Mouse (Mus musculus) T-helper 17 cell (primary cell): Measurements from ENCODE around the gene Fabp6.

Experiments used
- in situ Hi-C, 2 experiments: fragments of 300-600 bp; cut with MboI, MseI; formaldehyde crosslinking; loops; 1 replicate in 1 of 2; 2 replicates in 1 of 2; pipeline ENCODE4 v1.15.1; 2025; ENCODE audit warnings: high pct_unique_total_duplicates in 2 of 2

The Fabp6 gene

GRCm38 (mm10) chr11:43604207-43604606 is 2.9 kb upstream of the Fabp6 start:
- in situ Hi-C loops: no loop called here

- in situ Hi-C loops: loop anchor here (5.0 kb wide), 1 partner anchor 97 kb away; no protein-coding TSS in a partner anchor
Observed at GRCm38 (mm10) chr11:43589530-43590072, 11.7 kb downstream of the Fabp6 start.

DNA sequence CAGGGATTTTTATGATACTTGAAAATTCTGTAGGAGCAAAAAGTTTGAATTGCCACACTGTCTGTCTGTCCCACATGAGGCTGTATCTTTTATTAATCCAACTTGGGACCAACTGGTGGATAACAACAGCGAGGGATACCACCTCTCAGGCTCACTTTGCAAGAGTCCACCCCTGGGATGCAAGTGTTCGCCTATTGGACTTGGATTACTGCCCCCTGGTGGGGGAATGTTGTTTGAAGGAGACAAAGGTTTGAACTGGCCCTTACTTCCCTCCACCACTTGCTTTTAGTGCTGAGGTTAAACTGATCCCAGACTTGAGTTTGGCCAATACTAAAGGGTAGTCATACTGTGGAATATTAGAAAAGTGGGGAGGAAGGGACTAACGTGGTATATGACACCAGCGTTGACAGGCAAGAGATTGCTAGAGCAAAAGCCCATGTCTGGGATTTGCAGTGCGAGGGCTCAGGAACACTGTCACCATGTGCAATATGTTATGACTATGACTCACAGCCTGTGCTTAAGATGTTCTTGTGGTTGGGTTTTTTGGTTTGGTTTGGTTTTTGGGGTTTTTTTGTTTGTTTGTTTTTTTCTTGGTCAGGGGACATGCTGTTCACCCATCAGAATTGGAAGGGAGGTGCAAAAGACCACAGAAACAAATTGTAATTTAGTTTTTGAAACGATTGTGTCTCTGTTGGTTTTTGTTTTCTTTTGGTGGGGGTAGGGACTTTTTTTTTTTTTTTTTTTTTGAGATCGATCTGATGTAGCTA is 14.8 kb downstream of the Fabp6 start, which contains the start of gene 4933415A04Rik:
Gene 4933415A04Rik (plus strand): TSS at position 717 of the 767 bp plus-strand sequence.
- in situ Hi-C loops: loop anchor here (5.0 kb wide), 1 partner anchor 94 kb away; no protein-coding TSS in a partner anchor

DNA sequence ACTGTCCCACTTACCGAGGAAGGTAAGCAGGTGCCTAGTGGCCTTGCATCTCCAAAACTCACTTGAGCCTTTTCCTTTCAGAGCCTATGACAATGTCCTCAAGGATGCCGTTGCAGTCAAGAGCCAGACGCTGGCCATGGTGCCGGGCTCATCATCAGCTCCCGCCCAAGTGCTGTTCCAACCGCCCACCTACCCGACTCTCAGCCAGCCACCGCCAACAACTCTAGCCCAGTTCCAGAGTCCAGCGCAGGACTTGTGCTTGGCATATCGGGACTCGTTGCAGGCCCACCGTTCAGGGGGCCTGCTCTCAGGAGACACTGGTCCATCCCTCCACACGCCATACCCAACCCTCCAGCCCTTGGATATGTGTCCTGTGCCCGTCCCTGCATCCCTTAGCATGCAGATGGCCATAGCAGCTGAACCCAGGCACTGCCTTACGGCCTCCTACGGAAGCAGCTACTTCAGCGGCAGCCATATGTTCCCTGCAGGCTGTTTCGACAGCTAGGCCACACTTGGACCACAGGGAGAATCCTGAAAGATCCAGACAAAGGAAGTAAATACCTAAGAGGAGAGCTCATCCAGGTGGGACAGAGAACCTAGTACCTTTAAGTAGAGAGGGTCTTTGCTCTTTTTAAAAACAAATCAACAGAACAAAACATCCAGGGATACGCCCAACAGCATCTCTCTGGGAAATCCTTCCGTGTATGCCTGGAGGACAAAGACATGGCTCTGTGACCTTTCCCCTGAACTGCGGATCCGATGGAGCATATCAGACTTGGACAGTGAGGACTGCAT is 15.9 kb downstream of the Fabp6 start:
- in situ Hi-C loops: loop anchor here (5.0 kb wide), 1 partner anchor 93 kb away; no protein-coding TSS in a partner anchor

- in situ Hi-C loops: no loop called here
Observed at GRCm38 (mm10) chr11:43577713-43578478, 23.4 kb downstream of the Fabp6 start.

DNA sequence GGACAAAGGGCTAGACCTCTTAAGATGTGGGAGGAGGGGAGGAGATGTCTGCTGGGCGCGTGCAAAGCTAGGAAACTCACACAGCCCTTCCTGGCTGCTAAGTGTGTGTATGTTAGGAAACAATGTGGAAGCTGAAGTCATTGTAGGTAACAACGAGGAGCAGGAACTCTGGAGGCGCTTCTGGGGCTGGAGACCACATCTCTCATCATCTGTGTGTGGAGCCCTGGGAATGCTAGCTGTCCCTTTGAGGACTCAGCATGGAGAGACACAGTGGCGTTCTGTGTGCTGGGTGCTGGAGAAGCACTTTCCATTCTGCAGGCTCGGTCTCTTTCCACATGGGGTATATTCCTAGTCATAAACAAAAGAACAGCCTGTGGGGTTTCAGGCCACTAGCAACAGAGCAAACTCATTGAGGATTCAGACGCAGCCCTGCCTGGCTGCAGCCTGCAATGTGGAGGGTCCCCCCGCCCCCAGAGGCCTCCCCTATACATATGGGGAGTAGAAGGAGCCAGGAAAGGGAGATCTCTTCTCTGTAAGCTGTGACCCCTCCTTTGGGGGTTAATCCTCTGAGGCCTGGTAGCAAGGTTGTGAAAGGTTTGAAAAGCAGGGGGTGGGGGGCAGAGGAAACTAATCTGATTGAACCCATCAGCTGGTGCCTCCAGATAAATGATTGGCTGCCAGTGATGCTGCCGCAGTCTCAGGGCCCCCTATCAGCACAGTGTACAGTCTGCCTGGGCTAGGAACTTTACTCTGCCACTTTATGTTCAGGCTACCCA is 25.8 kb downstream of the Fabp6 start:
- in situ Hi-C loops: no loop called here

- in situ Hi-C loops: no loop called here
Observed at GRCm38 (mm10) chr11:43575061-43575375, 26.3 kb downstream of the Fabp6 start.

- in situ Hi-C loops: no loop called here
Observed at GRCm38 (mm10) chr11:43569595-43569994, 31.7 kb downstream of the Fabp6 start.

DNA sequence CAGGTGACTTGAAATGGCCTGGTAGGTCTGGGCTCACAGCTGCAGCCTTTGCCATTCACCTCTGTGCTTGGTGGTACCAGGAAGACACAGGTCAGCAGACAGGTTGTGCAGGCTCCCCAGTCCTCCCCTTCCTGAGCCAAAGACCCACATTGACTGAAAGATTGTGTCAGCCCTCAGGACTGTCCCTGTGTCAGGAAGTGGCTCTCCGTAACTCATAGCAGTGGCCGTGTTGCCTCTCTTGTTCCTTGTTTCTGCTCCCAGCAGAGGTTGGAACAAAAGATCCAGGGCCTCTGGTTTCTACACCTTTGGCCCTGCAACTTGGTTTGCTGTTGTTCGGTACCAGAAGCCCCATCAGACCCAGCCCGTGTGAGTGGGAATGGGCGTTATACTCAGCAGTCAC is 32.2 kb downstream of the Fabp6 start:
- in situ Hi-C loops: no loop called here

- in situ Hi-C loops: no loop called here
Observed at GRCm38 (mm10) chr11:43568263-43568662, 33.1 kb downstream of the Fabp6 start.

- in situ Hi-C loops: no loop called here
Observed at GRCm38 (mm10) chr11:43566696-43567095, 34.6 kb downstream of the Fabp6 start.

DNA sequence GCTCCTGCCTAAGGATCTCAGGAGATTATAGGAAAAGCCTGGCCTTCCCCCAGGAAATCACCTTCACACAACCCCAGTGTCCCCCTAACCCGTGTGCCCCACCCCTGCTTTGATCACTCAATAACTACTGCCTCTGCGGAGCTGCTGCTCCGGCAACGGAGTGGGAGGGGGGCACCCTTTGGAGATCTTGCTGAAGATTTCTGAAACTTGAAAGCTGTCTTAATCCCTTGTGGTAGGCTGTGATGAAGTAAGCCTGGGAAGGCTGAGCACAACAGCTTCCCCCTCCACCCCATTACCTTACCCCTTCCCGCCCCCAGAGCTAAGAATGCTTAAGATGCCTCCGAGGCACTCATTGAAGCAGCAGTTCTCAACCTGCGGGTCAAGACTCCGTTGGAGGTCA is 35.5 kb downstream of the Fabp6 start:
- in situ Hi-C loops: no loop called here

DNA sequence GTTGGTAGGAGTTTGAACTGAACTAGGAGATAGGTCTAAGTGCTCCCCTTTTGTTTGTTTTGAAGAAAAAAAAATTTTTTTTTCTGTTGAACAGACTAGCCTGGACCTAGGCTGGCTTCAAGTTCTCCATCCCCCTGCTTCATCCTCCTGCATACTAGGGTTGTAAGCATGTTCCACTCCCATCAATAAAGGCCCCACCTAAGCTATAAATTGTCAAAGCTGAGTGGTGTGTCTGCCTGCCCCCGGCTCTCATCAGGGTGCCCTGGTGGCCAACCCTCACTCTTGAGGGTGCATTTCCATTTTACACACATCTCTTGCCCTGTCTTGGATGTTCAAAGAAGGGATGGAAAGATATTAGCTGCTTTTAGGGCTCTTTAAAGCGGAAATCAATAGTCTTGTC is 35.9 kb downstream of the Fabp6 start:
- in situ Hi-C loops: no loop called here

GRCm38 (mm10) chr11:43563654-43564244 is 37.6 kb downstream of the Fabp6 start:
- in situ Hi-C loops: no loop called here

DNA sequence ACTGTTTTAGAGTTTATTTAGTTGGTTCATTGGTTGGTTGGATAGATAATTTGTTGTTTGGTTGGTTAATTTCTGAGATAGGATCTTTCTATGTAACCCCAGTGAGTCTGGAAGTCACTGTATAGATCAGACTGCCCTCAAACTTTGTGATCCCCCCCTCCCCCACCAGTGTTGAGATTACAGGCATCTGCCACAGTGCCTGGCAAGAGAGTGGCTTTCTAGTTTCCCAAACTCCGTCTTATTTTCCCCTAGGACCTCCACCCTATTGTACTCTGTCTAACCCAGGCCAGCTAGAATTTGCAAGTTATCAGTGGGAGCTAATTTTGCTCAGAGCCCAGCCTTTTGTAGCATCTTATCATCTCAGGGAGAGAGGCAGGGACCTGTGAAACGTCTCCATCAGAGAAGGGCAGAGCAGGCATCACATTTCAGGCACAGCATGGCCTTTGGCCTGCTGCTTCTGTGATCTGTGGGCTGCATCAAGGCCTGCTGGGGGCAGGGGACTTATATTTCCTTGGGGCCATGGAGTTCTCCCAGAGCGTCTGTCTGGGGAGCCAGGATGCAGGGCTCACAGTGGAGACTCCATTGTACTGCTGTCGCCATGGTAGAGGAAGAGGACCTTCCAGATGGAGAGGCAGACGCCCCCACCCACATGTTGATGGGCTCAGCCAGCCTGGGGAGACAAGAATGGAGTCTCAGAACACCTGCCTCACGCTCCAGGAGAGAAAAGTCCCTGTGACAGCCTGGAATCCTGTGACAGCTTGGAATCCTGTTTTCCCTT is 41.6 kb downstream of the Fabp6 start:
- in situ Hi-C loops: no loop called here

- in situ Hi-C loops: no loop called here
Observed at GRCm38 (mm10) chr11:43556538-43556937, 44.8 kb downstream of the Fabp6 start.

- in situ Hi-C loops: no loop called here
Observed at GRCm38 (mm10) chr11:43552675-43553074, 48.7 kb downstream of the Fabp6 start.

- in situ Hi-C loops: no loop called here
Observed at GRCm38 (mm10) chr11:43551756-43552155, 49.6 kb downstream of the Fabp6 start.

GRCm38 (mm10) chr11:43549701-43550100 is 51.6 kb downstream of the Fabp6 start:
- in situ Hi-C loops: no loop called here
